Mouse (Mus musculus) embryo, embryonic 10.5 days (tissue): ENCODE measurements around the gene Defa20.
"Not testable (repeated sequence)": the region's sequence is repeated elsewhere in the genome, so short reads cannot be mapped to it uniquely, and the experiment has no call there.

Experiments
- DNase-seq: peaks from one replicate; pipeline ENCODE4 v3.0.0-alpha.2; 2015; ENCODE audit warnings: low spot score

Defa20 gene

DNA sequence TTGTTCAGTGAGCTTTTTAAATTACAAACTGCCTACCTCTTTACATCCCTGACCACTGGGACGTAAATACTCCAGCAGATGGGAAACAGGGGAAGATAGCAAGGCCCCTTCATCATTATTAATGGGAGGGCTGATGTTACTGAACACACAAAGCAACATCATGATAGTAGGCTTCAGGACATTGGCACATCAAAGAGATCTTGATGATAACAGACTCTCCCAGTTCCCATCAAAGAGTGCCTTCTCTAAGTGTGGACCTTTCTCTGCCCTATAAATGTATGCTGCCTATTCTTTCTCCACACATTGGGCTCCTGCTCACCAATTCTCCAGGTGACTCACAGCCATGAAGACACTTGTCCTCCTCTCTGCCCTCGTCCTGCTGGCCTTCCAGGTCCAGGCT lies at the start of gene Defa20:
TSS of gene Defa20 (plus strand) at position 301 of the 400 bp plus-strand sequence.
- DNase-seq = not testable (repeated sequence)

- DNase-seq = not testable (repeated sequence)
Observed at GRCm38 (mm10) chr8:21528732-21529131, 19.7 kb downstream of the Defa20 start, which contains the start of gene Defa32. TSS of gene Defa32 (plus strand) at chr8:21529032.
